Mouse (Mus musculus): Measurements from ENCODE around the gene Clec16a. TPM values are rescaled to one million over a fixed set of nuclear protein-coding genes. Genes with fewer than 3 reads are reported as not detected.

Clec16a gene
- total RNA-seq, 2 experiments from 2014 or later, result 74.1 to 76.7 TPM

DNA sequence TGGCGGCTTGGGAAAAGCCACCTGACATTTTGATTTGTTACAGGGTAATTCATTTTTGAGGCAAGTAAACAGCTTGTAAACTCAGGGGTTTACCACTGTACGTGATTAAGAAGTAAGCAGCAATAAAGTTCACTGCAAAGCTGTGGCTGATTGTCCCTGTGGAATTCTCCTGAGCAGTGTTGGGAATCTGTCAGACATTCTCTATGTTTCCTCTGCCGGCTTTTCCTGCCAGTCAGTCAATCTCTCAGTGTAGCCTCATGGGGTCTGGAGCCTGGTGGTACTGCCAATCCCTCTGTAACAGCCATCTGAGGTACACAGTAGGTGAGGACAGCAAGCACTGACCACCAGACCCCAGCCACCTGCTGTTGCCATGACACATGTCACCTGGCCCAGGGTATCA, 183.7 kb downstream of the Clec16a start:
- no peak for DNase-seq (ENCODE audit: low spot score in 2 of 2)
- intact Hi-C loops (cut with DNase I), result no loop called here

DNA sequence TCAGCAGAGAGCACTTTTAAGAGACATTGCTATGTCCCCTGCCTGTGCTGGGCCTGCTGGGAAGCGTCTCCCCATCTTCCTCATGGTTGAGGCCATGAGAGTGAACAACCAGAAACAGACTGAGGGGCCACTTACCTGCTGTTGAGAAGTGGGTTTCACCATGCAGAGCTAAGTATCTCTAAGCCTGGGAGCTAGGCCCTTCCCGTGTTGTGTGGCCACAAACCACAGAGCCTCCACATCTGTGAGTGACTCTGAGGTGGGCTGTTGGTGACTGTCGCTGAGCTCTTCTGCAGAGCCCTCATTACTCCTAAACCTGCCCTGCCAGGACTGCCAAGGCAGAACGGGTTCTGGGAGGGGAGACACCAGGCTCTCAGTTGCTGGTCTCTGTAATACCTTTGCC, 185.8 kb downstream of the Clec16a start:
- DNase-seq (ENCODE audit: low spot score in 2 of 2), result no peak
- intact Hi-C loops (cut with DNase I), result no loop called here

DNA sequence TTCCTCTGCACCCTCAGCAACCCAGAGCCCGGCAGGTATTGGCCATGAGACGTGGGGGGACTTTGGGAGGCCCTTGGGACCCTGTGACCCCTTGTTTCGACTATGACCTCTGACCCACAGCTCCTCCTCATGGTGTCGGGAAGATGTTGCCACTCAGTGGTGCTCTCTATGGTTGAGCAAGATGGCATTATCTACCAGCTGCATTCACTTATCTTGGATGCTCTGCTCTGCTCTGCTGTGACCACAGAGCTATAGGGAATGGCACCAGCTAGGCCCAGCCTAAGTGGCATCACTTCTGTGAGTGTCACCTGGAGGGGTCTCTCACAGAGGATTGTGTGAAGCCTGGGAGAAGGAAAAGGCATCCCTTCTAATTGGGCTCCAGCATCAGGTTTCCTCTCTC, 186.6 kb downstream of the Clec16a start:
- DNase-seq (ENCODE audit: low spot score in 2 of 2), result no peak
- intact Hi-C loops (cut with DNase I), result no loop called here

DNA sequence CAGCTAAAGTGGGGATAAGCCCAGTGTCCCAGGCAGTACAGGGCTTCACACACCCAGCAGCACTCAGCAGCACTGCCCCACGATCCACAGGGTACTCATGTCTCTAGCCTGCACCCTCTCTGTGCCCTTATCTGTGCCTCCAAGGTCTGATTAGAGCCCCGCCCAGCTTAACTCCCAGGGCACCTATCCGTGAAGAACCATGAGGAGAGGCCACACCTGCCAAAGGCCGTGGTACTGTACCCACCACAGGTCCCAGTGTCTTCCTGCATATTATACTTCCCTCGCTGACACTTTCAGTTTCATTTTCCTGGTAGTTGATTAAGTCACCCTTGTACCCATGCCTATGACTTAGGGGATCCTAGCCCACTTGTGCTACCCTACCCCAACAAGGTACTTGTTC, 187.3 kb downstream of the Clec16a start:
- DNase-seq (ENCODE audit: low spot score in 2 of 2), result no peak
- intact Hi-C loops (cut with DNase I), result no loop called here

DNA sequence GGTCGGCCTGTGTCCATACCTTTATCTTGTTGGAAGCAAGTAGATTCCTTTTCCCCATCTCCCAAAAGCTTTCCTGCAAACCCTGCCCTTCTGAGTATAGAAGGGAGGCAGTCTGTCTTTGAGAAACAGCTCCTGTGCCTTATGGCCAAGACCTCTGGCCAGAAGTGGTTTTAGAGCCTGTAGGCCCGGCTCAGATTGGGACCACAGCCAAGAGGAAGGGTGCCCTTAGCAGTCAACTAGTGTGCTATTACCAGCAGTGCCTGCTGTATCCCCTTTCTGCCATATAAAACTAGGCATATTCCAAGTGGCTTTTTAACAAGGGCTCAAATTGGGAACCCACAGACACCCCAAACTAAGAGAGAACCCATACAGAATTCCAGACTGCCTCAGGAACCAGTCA, 190.6 kb downstream of the Clec16a start:
- no peak for DNase-seq (ENCODE audit: low spot score in 2 of 2)
- intact Hi-C loops (cut with DNase I), result no loop called here

DNA sequence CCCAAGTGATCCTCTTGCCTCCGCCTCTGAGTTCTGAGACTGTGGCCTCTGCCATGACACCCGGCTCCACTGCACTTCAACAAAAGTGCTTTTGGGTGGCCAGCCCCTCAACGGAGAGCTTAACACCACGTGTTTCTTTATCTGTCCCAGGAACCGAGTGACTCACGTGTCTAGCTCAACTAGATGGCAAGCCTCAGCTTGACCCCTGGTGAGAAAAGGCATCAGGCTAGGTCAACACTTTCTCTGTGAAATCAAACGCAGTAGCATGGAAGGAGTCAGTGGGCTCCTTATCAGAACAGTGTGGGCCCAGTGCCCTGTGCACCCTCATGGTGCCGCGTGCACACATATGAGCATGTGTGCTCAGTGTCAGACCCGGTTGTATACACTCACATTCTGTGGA, 191.2 kb downstream of the Clec16a start:
- no peak for DNase-seq (ENCODE audit: low spot score in 2 of 2)
- intact Hi-C loops (cut with DNase I), result no loop called here

DNA sequence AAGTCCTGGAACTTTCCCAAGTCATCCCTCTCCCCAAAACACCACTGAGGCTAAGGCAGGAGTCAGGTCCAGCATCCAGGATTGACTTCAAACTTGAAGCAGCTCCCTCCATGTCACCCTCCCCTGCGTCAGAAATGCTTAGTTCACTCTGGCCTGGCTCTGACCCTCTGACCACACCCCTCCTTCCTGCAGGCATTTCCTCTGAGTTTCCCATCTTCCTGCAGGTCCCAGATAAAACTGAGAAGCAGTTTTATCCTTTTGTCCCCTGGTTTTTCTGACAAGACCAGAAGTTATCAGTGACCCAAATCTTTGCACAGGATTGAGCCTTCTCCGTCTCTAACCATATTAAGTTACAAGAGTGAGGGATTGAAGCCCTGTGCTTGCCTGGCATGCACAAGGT, 192.4 kb downstream of the Clec16a start:
- intact Hi-C loops (cut with DNase I), result no loop called here
- no peak for DNase-seq (ENCODE audit: low spot score in 2 of 2)

DNA sequence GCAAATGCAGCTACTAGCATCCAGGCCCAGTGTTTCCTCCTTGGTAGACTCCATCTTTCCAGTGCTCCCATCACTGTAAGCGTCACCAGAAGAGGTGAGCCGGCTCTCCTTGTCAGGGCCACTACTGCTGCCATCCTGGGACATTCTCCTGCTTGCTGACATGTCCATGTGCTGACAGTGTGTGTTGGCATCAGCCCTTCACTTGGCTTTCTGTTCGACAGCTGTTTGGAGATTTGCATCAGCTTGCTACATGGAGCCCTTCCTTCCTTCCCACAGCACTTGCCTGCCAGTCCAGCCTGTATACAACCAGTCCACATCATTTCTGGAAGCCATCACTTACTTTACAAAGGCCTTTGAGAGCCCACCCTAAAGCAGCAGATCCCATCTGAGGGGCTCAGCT, 193.7 kb downstream of the Clec16a start:
- intact Hi-C loops (cut with DNase I), result no loop called here
- no peak for DNase-seq (ENCODE audit: low spot score in 2 of 2)

DNA sequence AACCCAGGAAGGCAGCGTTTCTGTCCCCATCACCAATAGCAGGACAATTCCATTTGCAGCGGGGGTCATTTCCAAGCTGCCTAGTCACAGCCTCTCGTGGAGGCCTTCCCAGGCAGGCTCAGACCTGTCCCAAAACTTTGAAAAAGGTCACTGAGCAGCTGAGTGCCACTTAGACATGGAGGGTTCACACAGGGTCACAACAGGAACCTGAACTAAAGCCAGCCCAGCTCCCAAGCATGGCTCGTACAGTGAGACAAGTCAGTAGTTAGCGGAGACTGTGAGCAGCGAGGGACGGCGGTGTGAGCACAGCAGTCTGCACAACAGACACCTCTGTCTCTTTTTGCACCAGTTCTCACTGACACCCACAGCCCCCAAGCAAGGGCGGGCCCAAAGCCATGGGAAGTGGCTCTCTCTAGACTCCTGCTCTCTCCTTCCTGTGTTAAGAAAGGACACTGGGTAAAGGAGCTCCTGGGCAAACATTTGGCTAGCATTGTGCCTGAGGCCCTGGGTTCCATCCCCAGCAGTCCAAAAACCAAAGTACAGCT, 194.8 kb downstream of the Clec16a start:
- intact Hi-C loops (cut with DNase I), result no loop called here
- DNase-seq (ENCODE audit: low spot score in 2 of 2), result no peak

DNA sequence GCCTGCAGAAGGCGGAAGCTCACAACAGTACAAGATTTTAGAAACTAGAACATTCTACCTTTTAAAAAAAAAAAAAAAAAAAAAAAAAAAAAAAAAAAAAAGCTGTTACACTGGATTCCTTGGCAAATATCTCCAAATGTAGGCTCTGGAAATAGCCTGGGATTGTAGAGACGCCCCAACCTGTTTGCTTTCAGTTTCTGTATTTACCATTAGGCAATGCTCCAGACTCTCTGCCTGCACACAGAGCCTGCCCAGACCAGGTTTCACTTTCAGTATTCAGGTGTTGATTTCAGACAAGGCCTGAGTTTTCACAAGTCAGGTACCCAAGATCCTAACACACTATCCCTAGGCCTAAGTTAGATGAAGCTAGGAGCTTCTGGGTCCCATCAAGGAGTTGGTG, 195.9 kb downstream of the Clec16a start:
- intact Hi-C loops (cut with DNase I), result no loop called here
- peak in 1 of 2 experiments; percentile 67 for DNase-seq (ENCODE audit: low spot score in 2 of 2)

DNA sequence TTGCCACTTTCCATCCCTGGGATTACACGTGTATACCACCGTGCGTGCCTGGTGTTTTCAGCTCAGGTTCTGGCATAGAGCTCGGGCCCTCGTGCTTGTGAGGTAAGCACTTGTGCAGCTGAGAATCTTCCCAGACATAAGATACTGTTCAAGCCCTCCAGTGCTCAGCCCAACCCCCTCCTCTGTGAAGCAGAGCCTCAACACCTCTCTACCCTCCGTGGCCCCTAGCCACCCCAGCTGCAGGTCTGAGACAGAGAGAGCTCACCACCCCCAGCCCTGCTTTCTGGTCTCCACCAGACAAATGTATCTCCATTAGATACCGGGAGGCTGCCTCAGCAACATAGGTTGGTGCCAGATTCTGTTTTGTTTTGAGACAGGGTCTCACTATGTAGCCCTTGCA, 204.1 kb downstream of the Clec16a start:
- intact Hi-C loops (cut with DNase I), result no loop called here
- DNase-seq (ENCODE audit: low spot score in 2 of 2), result no peak

DNA sequence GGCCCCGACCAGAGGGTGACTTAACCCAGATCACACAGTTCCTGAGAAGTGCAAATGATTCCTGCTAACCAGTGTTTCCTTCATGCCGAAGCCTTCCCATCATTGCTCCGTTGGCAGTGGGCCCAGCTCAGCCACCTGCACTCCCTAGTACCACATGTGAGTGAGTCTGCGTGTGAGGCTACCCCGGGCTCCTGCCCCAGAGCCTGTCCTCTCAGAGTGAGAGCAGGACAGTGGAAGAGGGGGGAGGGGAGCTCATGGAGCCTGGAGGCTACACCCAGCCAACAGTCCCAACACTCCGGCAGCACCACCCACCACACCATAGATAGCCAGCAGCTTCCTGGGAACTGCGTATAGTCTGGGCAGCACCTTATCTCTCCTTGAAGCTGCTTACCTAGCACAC, 204.7 kb downstream of the Clec16a start:
- intact Hi-C loops (cut with DNase I), result no loop called here

DNA sequence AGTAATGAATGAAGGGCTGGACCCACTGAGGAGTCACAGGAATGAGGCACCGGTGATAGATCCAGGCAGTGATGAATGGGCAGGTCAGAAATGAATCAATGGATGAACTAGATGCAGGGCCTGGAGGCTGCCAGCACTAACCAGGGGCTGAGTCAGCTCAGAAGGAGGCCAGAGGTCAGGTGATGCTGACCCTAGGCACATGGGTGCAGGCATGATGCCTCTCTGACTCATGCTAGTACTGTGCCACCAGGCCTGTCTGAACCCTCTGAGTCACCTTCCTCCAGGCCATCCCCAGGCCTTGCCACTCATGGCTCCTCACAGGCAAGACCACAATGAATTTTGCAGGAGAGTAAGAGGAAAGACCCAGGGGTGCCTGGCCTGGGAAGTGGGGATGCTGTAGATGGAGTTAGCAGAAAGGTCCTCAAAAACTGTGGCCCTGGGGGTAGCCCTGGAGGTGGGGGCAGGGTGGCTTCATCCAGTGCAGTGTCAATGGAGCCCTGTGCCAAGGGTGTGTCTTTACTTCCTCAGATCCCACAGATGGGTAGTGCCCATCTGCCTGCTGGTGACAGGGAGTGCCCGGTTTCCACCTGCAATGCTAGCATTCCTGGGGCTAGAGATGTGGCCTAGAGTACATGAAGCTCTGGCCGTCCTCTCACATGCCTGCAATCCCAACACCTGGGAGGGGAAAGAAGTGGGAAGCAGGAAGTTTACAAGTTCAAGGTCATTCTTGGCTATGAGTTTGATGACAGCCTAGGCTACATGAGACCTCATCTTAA, 209.6 kb downstream of the Clec16a start:
- DNase-seq (ENCODE audit: low spot score in 2 of 2), result no peak
- intact Hi-C loops (cut with DNase I), result no loop called here

More for the DNA sequence above, 204.7 kb downstream of the Clec16a start:
- DNase-seq (ENCODE audit: low spot score in 2 of 2), result peak; percentile 28 to 31

DNA sequence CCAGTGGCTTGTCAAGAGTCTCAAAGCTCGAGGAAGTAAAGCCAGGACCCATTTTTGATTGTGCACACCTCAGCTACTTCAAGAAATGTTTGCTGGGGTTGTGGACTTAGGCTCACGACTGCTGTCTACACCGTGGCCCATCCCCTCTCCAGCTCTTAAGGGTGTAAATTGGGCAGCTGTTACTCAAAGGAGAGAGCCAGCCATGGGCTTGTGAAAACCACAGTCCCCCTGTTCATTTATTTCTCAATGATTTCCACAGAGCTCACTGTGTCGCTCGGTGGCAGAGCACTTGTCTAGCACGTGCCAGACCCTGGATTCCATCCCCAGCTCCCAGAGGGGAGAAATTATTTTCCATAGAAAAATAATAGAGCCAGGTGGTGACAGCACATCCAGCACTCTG, 211.0 kb downstream of the Clec16a start:
- no peak for DNase-seq (ENCODE audit: low spot score in 2 of 2)
- intact Hi-C loops (cut with DNase I), result no loop called here

DNA sequence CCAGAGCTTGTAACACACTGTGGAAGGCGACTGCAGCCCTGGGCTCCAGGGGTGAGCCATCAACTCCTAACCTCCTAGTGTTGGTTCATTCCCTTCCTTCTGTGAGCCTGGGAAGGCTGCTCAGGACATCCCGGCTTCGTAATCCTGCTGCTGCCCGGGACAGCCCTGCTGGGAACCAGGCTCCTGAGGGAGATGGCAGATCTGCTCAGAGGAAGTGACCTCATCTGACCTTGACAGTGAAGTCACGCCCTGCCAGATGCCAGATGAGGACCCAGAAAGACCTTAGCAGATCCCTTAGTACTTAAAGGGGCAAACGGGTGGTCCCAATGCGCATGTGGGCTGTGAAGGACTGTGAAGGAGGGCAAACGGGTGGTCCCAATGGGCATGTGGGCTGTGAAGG, 216.0 kb downstream of the Clec16a start:
- intact Hi-C loops (cut with DNase I), result no loop called here
- no peak for DNase-seq (ENCODE audit: low spot score in 2 of 2)

DNA sequence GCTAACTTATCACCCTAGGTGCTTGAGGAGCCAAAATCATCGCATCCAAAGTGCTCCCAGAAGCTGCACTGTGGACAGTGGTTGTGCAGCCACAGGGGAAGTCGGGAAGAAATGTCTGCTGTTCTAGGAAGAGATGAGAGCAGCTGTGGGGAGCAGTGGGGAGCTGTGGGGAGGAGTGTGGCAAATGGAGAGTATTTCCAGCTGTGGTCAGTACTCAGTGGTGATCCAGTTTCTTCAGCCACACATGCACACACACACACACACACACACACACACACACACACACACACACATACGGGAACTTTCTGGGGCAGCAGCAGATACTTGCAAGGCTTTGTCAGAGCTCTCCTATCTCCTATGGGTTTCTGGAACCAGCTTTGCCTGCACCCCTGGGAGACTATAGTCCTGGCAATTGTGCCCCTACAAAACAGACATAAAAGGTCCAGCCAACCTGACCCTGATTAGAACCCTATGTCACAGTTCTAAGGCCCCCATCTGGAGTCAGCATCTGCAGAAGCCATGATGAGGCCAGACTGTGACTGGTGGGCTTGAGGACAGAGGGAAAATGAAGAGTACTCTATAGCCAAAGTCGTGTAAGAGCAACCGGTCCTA, 217.5 kb downstream of the Clec16a start:
- DNase-seq (ENCODE audit: low spot score in 2 of 2), result no peak
- intact Hi-C loops (cut with DNase I), result no loop called here

DNA sequence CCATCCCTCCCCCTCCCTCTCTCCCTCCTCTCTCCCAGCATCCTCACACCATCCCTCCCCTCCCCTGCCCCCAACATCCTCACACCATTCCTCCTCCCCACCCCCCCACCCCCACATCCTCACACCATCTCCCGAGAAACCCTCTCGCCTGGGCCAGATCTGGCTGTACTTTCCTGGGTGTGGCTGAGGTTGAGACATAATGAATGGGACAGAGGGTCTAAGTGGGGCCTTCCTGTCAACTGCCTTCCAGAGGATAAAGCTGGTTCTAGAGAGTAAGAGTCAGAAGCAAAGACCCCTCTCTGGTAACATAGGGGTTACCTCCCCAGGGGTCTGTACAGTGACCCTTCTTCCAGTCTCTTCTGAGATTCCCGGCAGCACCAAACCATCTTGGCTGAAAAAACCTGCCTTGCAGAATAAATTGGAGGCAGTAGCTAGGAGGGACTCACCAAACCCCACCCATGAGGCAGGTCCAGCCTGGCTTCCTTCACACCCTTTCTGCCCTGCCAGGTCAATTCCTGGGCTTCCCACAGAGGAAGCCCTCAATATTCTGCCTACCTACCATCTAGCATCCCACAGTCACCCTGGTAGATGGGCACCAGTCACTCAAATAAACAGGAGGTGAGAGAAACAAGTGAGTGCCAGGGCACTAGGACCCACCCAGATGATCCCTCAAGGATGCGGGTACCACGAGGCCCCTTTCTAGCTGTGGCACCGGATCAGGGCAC, 218.6 kb downstream of the Clec16a start:
- no peak for DNase-seq (ENCODE audit: low spot score in 2 of 2)
- intact Hi-C loops (cut with DNase I), result no loop called here

DNA sequence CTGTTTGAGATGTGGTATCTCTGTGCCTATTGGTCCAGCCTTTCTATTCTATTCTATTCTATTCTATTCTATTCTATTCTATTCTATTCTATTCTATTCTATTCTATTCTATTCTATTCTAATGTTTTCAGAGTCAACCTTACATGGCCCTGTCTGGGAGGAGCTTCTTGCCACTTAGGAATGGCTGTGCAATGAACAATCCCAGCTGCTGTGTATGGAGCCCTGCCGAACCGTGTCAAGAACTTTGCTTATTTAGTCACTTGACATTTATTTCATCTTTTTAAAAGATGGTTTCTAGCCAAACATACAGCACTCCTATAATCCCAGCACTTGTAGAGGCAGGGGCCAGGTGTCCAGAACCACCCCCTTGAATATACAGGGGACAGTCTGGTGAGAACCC, 219.2 kb downstream of the Clec16a start:
- DNase-seq (ENCODE audit: low spot score in 2 of 2), result no peak
- intact Hi-C loops (cut with DNase I), result no loop called here

DNA sequence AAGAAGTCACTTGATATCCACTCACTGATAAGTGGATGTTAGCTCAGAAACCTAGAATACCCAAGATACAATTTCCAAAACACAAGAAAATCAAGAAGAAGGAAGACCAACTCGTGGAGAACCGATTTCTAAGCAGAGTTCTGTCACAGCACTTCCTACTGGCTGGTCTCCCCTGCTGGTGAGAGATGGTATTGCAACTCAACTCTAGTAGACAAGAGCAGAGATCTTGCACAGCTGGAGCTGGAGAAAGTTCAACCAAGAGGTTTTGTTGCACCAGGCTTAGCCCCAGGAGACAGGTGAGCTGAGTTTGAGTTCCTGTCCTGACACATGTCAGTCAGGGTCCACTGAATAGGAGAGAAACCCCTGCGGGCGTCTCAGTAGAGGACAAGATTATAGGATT, 222.0 kb downstream of the Clec16a start:
- intact Hi-C loops (cut with DNase I), result no loop called here
- DNase-seq (ENCODE audit: low spot score in 2 of 2), result peak; percentile 73 to 77

DNA sequence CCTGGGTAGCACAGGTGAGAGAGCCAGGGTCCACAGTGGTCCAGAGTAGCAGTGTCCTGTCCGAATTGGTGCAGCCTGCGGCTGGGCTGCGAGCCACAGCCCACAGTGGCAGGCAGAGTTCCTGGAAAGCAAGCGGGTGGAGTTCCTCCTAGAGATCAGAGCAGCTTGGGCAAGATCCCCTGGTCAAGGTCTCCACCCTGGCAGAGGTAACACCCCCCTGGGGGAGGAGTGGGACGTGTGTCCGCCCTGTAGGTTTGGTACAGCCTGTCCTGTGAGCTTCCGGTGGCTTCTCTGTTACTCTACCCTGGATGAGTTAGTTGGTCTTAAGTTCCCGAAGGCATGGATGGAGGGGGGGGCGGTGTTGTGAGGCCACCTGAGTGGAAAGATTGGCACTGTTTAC, 223.7 kb downstream of the Clec16a start:
- intact Hi-C loops (cut with DNase I), result no loop called here

DNA sequence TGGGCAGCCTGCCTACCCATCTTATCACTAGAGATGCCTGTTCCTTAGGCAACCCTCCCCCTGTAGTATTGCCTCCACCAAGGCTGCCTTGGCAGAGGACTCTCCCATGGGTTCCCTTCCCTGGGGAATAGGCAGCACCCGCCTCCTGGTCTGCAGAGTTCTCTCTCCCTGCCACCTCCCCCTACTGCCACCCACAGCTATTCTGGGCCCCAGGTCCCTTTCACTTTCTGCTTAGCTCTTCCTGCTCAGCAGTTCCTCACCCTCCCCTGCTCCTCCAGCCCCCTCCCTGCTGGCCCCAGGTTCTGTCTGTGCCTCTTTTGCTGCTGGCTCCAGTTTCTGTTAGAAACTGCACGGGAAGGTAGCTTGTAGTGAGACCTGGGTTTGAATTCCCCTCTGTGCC, 224.5 kb downstream of the Clec16a start:
- DNase-seq (ENCODE audit: low spot score in 2 of 2), result peak; percentile 15 to 51
- intact Hi-C loops (cut with DNase I), result no loop called here

More for the DNA sequence above, 223.7 kb downstream of the Clec16a start:
- no peak for DNase-seq (ENCODE audit: low spot score in 2 of 2)

Measured in left cerebral cortex, postnatal 14 days (tissue).